Mouse (Mus musculus) stomach, embryonic 15.5 days (tissue): ENCODE data around the gene Gm2a. TPM values are rescaled to one million over a fixed set of nuclear protein-coding genes. Genes with fewer than 3 reads are reported as not detected.
"Not testable (repeated sequence)": the region's sequence is repeated elsewhere in the genome, so short reads cannot be mapped to it uniquely, and the experiment has no call there.

Experiments used
- ATAC-seq: fragments of 200-750 bp; cut with Nextera tagmentation; 2 replicates; pipeline ENCODE4 v1.8.0; 2017; ENCODE audit warnings: low read depth, moderate number of reproducible peaks, moderate TSS enrichment; ENCODE audit not compliant: insufficient read depth, low FRiP score
- H3K27ac ChIP-seq: fragments of 300-500 bp; sonication (generic); 2 replicates; pipeline ENCODE4 v1.5.1; 2015; ENCODE audit warnings: mild to moderate bottlenecking, inconsistent platforms
- H3K27me3 ChIP-seq: fragments of 300-500 bp; sonication (generic); replicated peaks from 2 replicates; pipeline ENCODE4 v1.6.1; 2015; ENCODE audit warnings: inconsistent platforms
- H3K36me3 ChIP-seq: fragments of 300-500 bp; sonication (generic); 2 replicates; pipeline ENCODE4 v1.6.1; 2015; ENCODE audit warnings: inconsistent platforms
- H3K4me1 ChIP-seq: fragments of 300-500 bp; sonication (generic); 2 replicates; pipeline ENCODE4 v1.6.1; 2015; ENCODE audit warnings: inconsistent platforms
- H3K4me2 ChIP-seq: fragments of 300-500 bp; sonication (generic); 2 replicates; pipeline ENCODE4 v1.6.1; 2015; ENCODE audit warnings: mild to moderate bottlenecking, inconsistent platforms
- H3K4me3 ChIP-seq: fragments of 300-500 bp; sonication (generic); replicated peaks from 2 replicates; pipeline ENCODE4 v1.5.1; 2015; ENCODE audit warnings: inconsistent platforms
- H3K9ac ChIP-seq: fragments of 300-500 bp; sonication (generic); 2 replicates; pipeline ENCODE4 v1.6.1; 2015; ENCODE audit warnings: inconsistent platforms
- H3K9me3 ChIP-seq: fragments of 300-500 bp; sonication (generic); 2 replicates; pipeline ENCODE4 v1.6.1; 2016; ENCODE audit warnings: inconsistent platforms
- WGBS: fragments of 180-500 bp; shearing (Covaris S2); methylation state at CpG from one replicate; pipeline ENCODE4 v1.1.7; 2015; 5-methylcytosine and 5-hydroxymethylcytosine counted together
- polyA plus RNA-seq: library from polyadenylated mRNA; unstranded; fragments of >200 nt; fragmentation: Nextera tagmentation; extraction: Ambion mirVana; gene quantifications from 2 replicates; pipeline ENCODE4 v1.2.1, GENCODE M21; 2015

Gm2a gene
- polyA plus RNA-seq, 1 experiment from 2014 or later: 21.7 TPM

DNA sequence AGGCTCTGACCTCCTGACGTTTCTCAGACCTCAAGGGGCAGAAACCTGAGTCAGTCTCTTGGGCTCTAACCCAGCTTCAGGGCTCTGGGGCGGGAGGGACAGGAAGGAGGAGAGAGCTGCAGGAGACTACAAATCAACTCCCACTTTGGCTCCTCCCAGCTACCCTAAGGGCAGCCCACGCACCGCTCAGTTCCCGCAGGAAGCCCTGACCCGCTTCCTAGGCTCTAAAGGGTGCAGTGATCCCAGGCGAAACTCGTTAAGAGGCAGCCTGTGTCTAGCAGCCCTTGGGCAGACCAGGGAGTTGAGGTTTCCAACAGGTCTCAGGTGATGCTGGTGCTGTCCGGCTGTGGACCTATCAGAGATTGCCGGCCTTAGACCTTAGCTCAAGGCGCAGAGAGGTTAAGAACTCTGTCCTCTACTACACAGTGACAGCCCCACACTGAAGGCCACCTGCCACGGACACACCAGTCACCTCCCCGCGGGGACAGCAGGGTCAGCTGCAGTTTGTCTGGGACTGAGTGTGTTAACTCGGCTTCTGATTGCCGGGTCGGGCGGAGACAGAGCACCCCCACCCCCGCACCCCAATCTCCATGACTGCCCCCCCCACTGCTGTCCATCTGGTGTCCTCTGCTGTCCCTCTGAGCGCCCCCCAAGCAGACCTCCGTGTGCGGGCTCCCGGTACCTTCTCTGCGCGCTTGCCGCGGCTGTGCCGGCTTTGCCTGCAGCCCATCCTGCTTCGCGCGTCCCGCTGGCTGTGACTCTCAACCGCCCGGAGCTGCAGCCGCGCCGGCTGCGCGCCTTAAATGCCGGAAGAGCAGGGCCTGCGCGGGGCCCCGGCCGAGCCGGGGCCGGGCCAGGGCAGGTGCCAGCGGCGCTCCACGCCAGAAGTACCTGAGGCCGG lies 20.3 kb upstream of the Gm2a start, which contains the start of gene Ccdc69:
Gene Ccdc69, minus strand, starts transcription at position 801 of the 901 bp plus-strand sequence.
- ATAC-seq: peak; percentile 60; the same call in 1 of the 2 replicates
- peak within 1 kb of the TSS; percentile 51 for H3K4me3 ChIP-seq
- under 1% methylated on average over 50 of the region's 50 CpGs for WGBS
- no peak within 1 kb of the TSS; the same call in 1 of the 2 replicates for H3K27ac ChIP-seq
- no peaks in the 10 kb centered on the region for H3K27me3 ChIP-seq
- no peaks in the 10 kb centered on the region for H3K36me3 ChIP-seq
- H3K9me3 ChIP-seq: no peaks in the 10 kb centered on the region
- H3K4me1 ChIP-seq: peaks cover 3% of the 10 kb centered on the region; the same call in 1 of the 2 replicates
- peak within 1 kb of the TSS; percentile 27; the same call in 1 of the 2 replicates for H3K9ac ChIP-seq
- peak within 1 kb of the TSS; percentile 92 for H3K4me2 ChIP-seq

- H3K4me1 ChIP-seq: peaks cover 3% of the 10 kb centered on the region; the same call in 1 of the 2 replicates
- no peak overlapping the region for H3K27ac ChIP-seq
- H3K9ac ChIP-seq: no peak overlapping the region
- H3K4me2 ChIP-seq: peak overlapping the region; percentile 92
- H3K9me3 ChIP-seq: no peaks in the 10 kb centered on the region
- peak overlapping the region; percentile 51; the same call in 1 of the 2 replicates for H3K4me3 ChIP-seq
- ATAC-seq: no peak
- H3K36me3 ChIP-seq: no peaks in the 10 kb centered on the region
- no peaks in the 10 kb centered on the region for H3K27me3 ChIP-seq
- WGBS: 47% methylated on average over 3 of the region's 3 CpGs
Observed at GRCm38 (mm10) chr11:55078502-55078901, 19.4 kb upstream of the Gm2a start.

DNA sequence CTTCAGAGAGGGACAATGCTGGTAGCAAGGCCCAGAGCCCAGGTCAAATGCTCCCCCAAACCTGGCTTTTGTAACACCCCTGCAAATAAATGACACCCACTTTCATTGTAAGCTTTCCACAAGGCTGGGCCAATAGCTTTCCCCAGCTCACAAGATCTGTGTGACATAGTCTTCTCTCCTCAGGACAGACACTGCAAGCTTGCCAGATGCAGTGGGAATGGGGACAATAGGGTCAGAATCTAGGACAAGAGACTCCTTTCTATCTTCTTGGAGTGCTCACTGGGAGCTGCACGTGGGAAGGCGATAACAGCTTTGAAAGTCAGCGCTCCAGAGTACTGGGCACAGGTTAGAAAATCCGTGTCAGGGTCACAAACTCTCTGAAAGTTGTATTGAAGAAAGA lies 18.7 kb upstream of the Gm2a start:
- 88% methylated on average over 4 of the region's 4 CpGs for WGBS
- no peaks in the 10 kb centered on the region for H3K27me3 ChIP-seq

GRCm38 (mm10) chr11:55081206-55081605 lies 16.7 kb upstream of the Gm2a start:
- WGBS: 86% methylated on average over 9 of the region's 9 CpGs

More for the DNA sequence above, 18.7 kb upstream of the Gm2a start:
- Histone ChIP-seq H3K36me3 (no peaks in the 10 kb centered on the region), H3K4me3 (no peak overlapping the region), H3K4me2 (no peak overlapping the region), H3K9ac (no peak overlapping the region), H3K27ac (no peak overlapping the region), H3K4me1 (peaks cover 3% of the 10 kb centered on the region; the same call in 1 of the 2 replicates), H3K9me3 (no peaks in the 10 kb centered on the region)
- ATAC-seq: no peak

DNA sequence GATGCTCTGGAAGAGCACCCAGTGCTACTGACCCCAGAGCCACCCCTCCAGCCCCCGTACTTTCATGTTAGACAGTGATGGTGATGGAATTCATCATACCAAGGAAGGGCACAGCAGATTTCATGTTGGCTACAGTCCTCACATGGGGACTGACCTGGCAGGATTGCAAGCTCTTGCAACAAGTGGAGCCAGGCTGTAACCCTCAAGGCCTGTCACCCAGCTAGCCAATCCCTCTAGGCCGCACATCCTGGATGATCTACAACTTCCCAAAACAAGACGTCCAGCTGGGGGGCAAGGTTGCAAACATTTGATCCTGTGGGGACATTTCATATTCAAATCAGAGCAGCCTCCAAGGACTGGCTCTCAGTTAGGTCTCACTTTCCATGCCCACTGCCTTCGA lies 13.3 kb upstream of the Gm2a start:
- H3K36me3 ChIP-seq: no peaks in the 10 kb centered on the region
- H3K9me3 ChIP-seq: no peaks in the 10 kb centered on the region
- WGBS: 70% methylated on average over 4 of the region's 4 CpGs
- H3K4me3 ChIP-seq: no peak overlapping the region
- H3K4me2 ChIP-seq: no peak overlapping the region
- H3K4me1 ChIP-seq: no peaks in the 10 kb centered on the region
- no peak overlapping the region for H3K9ac ChIP-seq
- no peak for ATAC-seq
- no peak overlapping the region for H3K27ac ChIP-seq
- no peaks in the 10 kb centered on the region for H3K27me3 ChIP-seq

More at GRCm38 (mm10) chr11:55081206-55081605, 16.7 kb upstream of the Gm2a start:
- ATAC-seq: no peak
- no peaks in the 10 kb centered on the region for H3K9me3 ChIP-seq
- H3K36me3 ChIP-seq: no peaks in the 10 kb centered on the region
- no peaks in the 10 kb centered on the region for H3K27me3 ChIP-seq
- H3K9ac ChIP-seq: no peak overlapping the region
- no peak overlapping the region for H3K4me3 ChIP-seq
- H3K27ac ChIP-seq: no peak overlapping the region
- H3K4me1 ChIP-seq: peaks cover 3% of the 10 kb centered on the region; the same call in 1 of the 2 replicates
- no peak overlapping the region for H3K4me2 ChIP-seq

- ATAC-seq: no peak
- H3K4me3 ChIP-seq: no peak overlapping the region
- no peaks in the 10 kb centered on the region for H3K27me3 ChIP-seq
- 38% methylated on average over 5 of the region's 5 CpGs for WGBS
- H3K4me1 ChIP-seq: no peaks in the 10 kb centered on the region
- no peaks in the 10 kb centered on the region for H3K9me3 ChIP-seq
- no peaks in the 10 kb centered on the region for H3K36me3 ChIP-seq
- H3K9ac ChIP-seq: no peak overlapping the region
- no peak overlapping the region for H3K27ac ChIP-seq
- H3K4me2 ChIP-seq: no peak overlapping the region
Observed at GRCm38 (mm10) chr11:55085396-55085795, 12.5 kb upstream of the Gm2a start.

DNA sequence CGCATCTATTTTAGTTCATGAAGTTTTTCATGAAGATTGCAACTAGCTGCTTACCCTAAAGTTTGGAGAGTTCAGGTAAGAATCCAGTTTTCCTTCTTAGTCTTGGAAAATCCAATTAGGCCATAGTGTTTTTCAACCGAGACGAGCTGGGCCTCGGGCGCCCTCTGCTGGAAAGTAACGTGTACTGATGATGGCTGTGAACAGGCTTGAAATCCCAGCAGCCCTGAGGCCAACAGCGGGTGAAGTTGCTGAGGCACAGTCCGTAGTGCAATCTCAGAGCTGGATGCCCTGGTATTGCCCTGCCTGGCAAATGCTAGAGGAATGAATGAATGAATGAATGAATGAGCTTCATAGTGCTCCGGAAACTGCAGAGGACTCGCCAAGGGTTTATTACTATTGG lies 10.9 kb upstream of the Gm2a start:
- no peaks in the 10 kb centered on the region for H3K27me3 ChIP-seq
- H3K9ac ChIP-seq: no peak overlapping the region
- no peak for ATAC-seq
- no peaks in the 10 kb centered on the region for H3K36me3 ChIP-seq
- H3K9me3 ChIP-seq: no peaks in the 10 kb centered on the region
- no peak overlapping the region for H3K4me3 ChIP-seq
- H3K4me1 ChIP-seq: no peaks in the 10 kb centered on the region
- H3K4me2 ChIP-seq: no peak overlapping the region
- WGBS: 7% methylated on average over 10 of the region's 10 CpGs
- H3K27ac ChIP-seq: no peak overlapping the region

DNA sequence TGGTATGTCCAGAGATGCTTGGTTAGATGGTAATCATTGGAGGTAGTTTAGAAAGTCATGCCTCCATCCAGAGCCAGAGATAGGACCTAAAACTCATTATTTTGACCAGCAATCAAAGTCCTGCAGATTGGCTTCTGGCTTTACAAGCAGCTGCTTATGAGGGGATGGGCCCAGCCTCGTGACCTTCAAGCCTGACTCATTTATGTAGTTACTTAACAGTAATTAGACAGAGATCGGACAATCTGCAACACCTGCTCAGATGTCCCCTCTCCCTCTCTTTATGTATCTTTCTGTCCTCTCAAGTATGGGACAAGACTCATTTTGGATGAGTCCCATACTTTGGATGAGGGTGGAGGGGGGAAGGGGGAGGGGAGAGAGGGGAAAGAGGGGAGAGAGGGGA lies 8.0 kb upstream of the Gm2a start:
- ATAC-seq: no peak
- Histone ChIP-seq H3K4me3 (no peak overlapping the region), H3K27ac (no peak overlapping the region), H3K9me3 (no peaks in the 10 kb centered on the region), H3K4me1 (no peaks in the 10 kb centered on the region), H3K36me3 (no peaks in the 10 kb centered on the region), H3K9ac (no peak overlapping the region), H3K27me3 (no peaks in the 10 kb centered on the region), H3K4me2 (no peak overlapping the region)
- WGBS: 73% methylated on average over 2 of the region's 2 CpGs

GRCm38 (mm10) chr11:55093096-55093495 lies 4.8 kb upstream of the Gm2a start:
- Histone ChIP-seq H3K9me3 (no peaks in the 10 kb centered on the region), H3K4me3 (no peak overlapping the region), H3K27ac (no peak overlapping the region), H3K36me3 (no peaks in the 10 kb centered on the region), H3K9ac (no peak overlapping the region), H3K27me3 (no peaks in the 10 kb centered on the region), H3K4me2 (no peak overlapping the region), H3K4me1 (no peaks in the 10 kb centered on the region; the same call in none of the 2 replicates)
- no peak for ATAC-seq
- WGBS: 81% methylated on average over 7 of the region's 7 CpGs

DNA sequence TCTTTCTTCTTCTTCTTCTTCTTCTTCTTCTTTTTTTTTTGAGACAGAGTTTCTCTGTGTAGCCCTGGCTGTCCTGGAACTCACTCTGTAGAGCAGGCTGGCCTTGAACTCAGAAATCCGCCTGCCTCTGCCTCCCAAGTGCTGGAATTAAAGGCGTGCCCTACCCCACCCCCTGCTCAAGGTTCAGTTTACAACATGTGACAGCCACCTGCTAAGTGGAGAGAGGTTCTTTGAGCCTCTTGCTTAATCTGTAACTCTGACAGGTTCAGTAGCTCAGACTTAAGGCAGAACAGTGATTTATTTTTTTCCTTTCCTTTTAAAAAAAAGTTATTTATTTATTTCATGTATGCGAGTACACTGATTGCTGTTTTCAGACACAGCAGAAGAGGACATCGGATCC lies 1.6 kb upstream of the Gm2a start:
- not testable (repeated sequence) for H3K27ac ChIP-seq, H3K9me3 ChIP-seq
- WGBS: 76% methylated on average over 4 of the region's 4 CpGs

DNA sequence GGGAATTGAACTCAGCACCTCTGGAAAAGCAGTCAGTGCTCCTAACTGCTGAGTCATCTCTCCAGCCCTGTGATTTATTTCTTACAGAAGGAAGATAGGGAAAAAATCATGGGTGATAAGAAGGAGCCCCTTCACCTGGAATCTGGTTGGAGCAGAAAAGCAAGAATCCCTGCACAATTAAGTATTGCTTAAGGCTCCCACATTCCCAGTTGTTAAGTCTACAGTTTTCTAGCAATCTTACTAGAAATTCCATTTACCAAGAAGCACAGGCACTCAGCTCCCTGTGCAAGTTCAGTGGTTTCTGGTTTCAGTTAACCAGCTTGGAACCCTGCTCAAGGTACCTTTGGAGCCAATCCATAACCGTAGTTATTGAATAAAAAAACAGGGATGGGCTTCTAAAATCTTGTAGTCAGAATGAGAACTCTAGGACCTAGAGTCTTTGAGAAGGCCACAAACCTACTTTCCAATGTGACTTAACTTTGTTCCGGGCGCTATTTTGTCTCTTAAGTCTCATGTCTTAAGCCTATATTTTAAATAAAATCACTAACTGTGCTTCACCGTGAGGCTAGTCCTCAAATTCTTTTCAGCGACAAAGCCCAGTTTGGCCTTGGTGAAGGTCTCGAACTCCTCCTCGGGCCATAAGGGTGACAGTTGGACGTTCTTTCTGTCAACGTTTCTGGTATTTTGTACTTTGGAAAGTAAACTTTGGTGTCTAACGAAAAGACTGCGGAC lies 1.0 kb upstream of the Gm2a start:
- Histone ChIP-seq H3K4me1 (peaks cover 5% of the 10 kb centered on the region), H3K36me3 (no peaks in the 10 kb centered on the region), H3K9ac (no peak overlapping the region), H3K27me3 (no peaks in the 10 kb centered on the region), H3K4me3 (peak overlapping the region; percentile 60), H3K4me2 (peak overlapping the region; percentile 88), H3K27ac (peak overlapping the region; percentile 76), H3K9me3 (no peaks in the 10 kb centered on the region)
- no peak for ATAC-seq
- WGBS: 26% methylated on average over 11 of the region's 11 CpGs

More for the DNA sequence above, 1.6 kb upstream of the Gm2a start:
- H3K4me1 ChIP-seq, H3K36me3 ChIP-seq, H3K9ac ChIP-seq, H3K27me3 ChIP-seq, H3K4me3 ChIP-seq, H3K4me2 ChIP-seq, ATAC-seq: not testable (repeated sequence)
